Mouse (Mus musculus): ENCODE data around the gene Chil1. TPM values are rescaled to one million over a fixed set of nuclear protein-coding genes. Genes with fewer than 3 reads are reported as not detected.

Chil1 gene
- polyA plus RNA-seq, 1 experiment from 2014 or later: 3.2 TPM

DNA sequence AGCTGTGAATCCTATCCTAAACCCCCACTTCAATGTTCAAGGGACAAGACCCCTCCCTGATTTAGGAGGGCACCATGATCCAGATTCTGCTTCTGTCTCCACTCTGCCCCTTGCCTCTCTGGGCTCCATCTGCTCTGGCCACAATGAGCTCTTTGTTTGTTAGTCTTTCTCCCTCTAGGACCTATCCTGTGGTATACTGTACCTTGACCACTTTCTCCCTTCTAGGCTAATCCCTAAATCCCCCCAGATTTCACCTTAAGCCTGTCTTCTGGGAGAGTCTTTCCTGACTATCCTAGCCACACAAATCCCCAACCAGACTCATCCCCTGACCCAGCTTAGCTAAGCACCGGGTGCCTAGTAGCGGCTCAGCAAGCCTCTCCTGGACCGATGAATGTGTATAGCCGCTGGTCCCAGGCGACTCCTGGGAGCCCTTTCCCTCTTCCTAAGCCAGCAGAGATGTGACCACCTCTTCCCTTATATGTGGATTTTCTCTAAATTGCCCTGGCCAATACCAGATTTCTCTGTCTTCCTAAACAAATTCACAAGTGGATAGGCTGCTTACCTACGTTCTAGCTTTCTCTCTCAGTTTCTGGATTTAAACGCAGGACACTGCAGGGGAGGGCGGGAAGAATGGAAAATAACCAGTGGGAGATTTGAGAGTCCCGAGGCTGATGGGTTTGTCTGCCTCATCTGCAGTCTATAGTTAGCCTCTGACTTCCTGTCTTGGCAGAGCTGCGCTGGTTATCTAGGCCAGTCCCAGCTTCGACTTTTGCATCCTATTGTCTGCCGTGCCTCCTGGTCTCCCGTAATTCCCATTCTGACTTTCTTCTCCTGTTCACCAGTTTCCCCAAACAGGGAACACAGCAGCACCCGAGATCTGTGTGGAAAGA lies 14.3 kb upstream of the Chil1 start:
- no peak for ATAC-seq (ENCODE audit: insufficient read depth, low FRiP score, low TSS enrichment)
- H3K4me3 ChIP-seq (ENCODE audit: low read depth, low read length): no peak overlapping the region
- H3K9me3 ChIP-seq (ENCODE audit: control insufficient read depth, low read length): no peaks in the 10 kb centered on the region
- no peak overlapping the region for H3K27ac ChIP-seq (ENCODE audit: low read depth, low read length)
- DNase-seq (ENCODE audit: low spot score): no peak
- H3K9ac ChIP-seq (ENCODE audit: low read length): no peak overlapping the region
- H3K4me2 ChIP-seq (ENCODE audit: low read depth): no peak overlapping the region
- WGBS: 75% methylated on average over 14 of the region's 14 CpGs
- H3K4me1 ChIP-seq (ENCODE audit: control insufficient read depth, insufficient read depth, low read length): no peaks in the 10 kb centered on the region
- no peaks in the 10 kb centered on the region for H3K36me3 ChIP-seq (ENCODE audit: control insufficient read depth, insufficient read depth, low read length)
- H3K27me3 ChIP-seq (ENCODE audit: control insufficient read depth, insufficient read depth, low read length): no peaks in the 10 kb centered on the region

DNA sequence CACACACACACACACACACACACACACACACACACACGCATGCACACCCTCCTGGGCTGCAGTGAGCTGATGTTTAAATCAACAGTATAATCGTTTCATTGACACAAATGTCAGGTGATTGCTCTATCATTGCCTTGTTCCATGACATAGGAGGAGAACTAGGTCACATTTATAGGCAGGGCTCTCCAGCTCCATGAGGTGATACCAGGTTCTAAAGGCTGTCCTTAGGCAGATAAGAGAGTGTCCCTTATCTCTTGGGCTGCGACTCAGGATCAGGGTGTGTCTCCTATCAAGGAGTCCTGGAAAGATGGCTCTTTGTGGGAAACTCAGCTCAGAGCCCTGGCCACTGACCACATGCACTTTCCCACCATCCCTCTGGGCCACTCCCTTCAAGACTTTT lies 13.4 kb upstream of the Chil1 start:
- Histone ChIP-seq H3K4me3 (ENCODE audit: low read depth, low read length) (no peak overlapping the region), H3K4me1 (ENCODE audit: control insufficient read depth, insufficient read depth, low read length) (no peaks in the 10 kb centered on the region), H3K36me3 (ENCODE audit: control insufficient read depth, insufficient read depth, low read length) (no peaks in the 10 kb centered on the region), H3K27me3 (ENCODE audit: control insufficient read depth, insufficient read depth, low read length) (no peaks in the 10 kb centered on the region), H3K9ac (ENCODE audit: low read length) (no peak overlapping the region), H3K9me3 (ENCODE audit: control insufficient read depth, low read length) (no peaks in the 10 kb centered on the region), H3K4me2 (ENCODE audit: low read depth) (no peak overlapping the region), H3K27ac (ENCODE audit: low read depth, low read length) (no peak overlapping the region)
- ATAC-seq (ENCODE audit: insufficient read depth, low FRiP score, low TSS enrichment) (no peak), DNase-seq (ENCODE audit: low spot score) (no peak)
- 94% methylated on average over 3 of the region's 3 CpGs for WGBS

DNA sequence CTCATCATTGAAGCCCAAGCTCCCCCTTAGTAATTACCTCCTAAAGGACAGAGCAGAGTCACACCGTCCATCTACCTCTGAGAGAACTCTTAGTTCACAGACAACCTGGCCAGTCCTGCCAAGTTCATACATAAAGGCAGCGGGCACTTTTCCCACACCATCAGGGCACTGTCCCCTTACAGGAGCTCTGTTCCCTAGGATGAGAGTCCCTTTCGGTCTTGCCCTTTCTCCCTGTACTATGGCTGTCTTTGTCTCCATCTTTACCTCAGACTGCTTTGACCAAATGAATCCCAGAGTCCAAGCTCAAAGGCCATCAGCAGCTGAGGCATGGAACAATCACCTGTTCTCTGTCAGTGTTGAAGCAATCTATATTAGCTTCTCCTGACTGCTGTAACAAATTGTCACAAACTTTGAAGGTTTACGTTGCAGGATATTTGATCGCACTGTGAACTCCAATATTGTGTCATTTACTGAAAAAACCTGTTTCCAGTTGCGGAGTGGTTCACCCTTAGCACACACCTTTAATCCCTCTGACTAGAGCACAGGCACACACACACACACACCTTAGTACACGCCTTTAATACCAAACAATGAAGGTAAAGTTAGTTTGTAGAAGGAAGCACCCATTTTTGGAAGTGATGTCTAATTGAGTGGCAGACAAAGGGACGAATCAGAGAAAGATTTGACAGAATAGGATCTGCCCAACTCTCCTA lies 12.8 kb upstream of the Chil1 start:
- Histone ChIP-seq H3K27me3 (ENCODE audit: control insufficient read depth, insufficient read depth, low read length) (no peaks in the 10 kb centered on the region), H3K4me2 (ENCODE audit: low read depth) (no peak overlapping the region), H3K9me3 (ENCODE audit: control insufficient read depth, low read length) (no peaks in the 10 kb centered on the region), H3K27ac (ENCODE audit: low read depth, low read length) (no peak overlapping the region), H3K36me3 (ENCODE audit: control insufficient read depth, insufficient read depth, low read length) (no peaks in the 10 kb centered on the region), H3K4me1 (ENCODE audit: control insufficient read depth, insufficient read depth, low read length) (no peaks in the 10 kb centered on the region), H3K9ac (ENCODE audit: low read length) (no peak overlapping the region), H3K4me3 (ENCODE audit: low read depth, low read length) (no peak overlapping the region)
- 87% methylated on average over 8 of the region's 8 CpGs for WGBS
- DNase-seq (ENCODE audit: low spot score): no peak
- ATAC-seq (ENCODE audit: insufficient read depth, low FRiP score, low TSS enrichment): no peak

DNA sequence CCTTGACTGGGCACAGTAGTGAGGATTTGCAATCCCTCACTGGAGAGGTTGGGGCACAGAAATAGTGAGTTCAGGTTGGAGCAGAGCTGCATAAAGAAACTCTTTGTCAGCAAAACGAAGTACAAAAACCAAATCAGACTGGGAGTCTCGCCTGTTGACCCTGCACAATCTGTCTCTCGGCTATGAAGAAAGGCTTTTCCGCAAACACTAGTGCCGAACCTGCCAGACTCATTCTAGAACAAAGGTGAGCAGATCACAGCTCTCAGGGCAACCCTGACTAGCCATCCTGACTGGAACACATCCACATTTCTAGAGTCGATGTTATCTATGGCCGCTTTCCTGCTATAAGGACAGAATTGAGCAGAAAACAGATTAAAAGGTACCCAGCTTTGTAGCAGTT lies 8.9 kb upstream of the Chil1 start:
- no peaks in the 10 kb centered on the region for H3K27me3 ChIP-seq (ENCODE audit: control insufficient read depth, insufficient read depth, low read length)
- ATAC-seq (ENCODE audit: insufficient read depth, low FRiP score, low TSS enrichment) (no peak), DNase-seq (ENCODE audit: low spot score) (no peak)
- no peak overlapping the region for H3K27ac ChIP-seq (ENCODE audit: low read depth, low read length)
- no peaks in the 10 kb centered on the region for H3K36me3 ChIP-seq (ENCODE audit: control insufficient read depth, insufficient read depth, low read length)
- H3K4me1 ChIP-seq (ENCODE audit: control insufficient read depth, insufficient read depth, low read length): no peaks in the 10 kb centered on the region
- no peak overlapping the region for H3K9ac ChIP-seq (ENCODE audit: low read length)
- H3K4me3 ChIP-seq (ENCODE audit: low read depth, low read length): no peak overlapping the region
- 79% methylated on average over 7 of the region's 7 CpGs for whole genome bisulfite sequencing
- no peaks in the 10 kb centered on the region for H3K9me3 ChIP-seq (ENCODE audit: control insufficient read depth, low read length)
- no peak overlapping the region for H3K4me2 ChIP-seq (ENCODE audit: low read depth)

DNA sequence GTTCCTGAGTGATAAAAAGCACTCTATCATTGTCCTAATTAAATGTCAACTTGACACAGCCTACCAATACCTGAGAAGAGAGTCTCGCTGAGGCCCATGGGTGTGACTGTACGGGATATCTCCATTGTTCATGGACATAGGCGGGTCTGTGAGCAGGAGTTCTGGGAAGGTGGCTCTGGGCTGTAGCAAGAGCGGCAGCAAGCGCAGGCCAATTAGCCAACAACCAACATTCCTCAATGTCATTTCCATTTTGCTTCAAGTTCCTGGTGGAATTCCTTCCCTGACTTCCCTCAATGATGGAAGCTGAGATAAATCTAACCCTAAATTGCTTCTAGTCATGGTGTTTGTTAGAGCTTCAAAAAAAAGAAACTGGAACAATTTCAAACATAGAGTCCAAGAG lies 4.0 kb upstream of the Chil1 start:
- H3K36me3 ChIP-seq (ENCODE audit: control insufficient read depth, insufficient read depth, low read length): no peaks in the 10 kb centered on the region
- no peaks in the 10 kb centered on the region for H3K27me3 ChIP-seq (ENCODE audit: control insufficient read depth, insufficient read depth, low read length)
- H3K27ac ChIP-seq (ENCODE audit: low read depth, low read length): no peak overlapping the region
- H3K4me3 ChIP-seq (ENCODE audit: low read depth, low read length): no peak overlapping the region
- DNase-seq (ENCODE audit: low spot score) (no peak), ATAC-seq (ENCODE audit: insufficient read depth, low FRiP score, low TSS enrichment) (no peak)
- H3K9ac ChIP-seq (ENCODE audit: low read length): no peak overlapping the region
- no peaks in the 10 kb centered on the region for H3K4me1 ChIP-seq (ENCODE audit: control insufficient read depth, insufficient read depth, low read length)
- WGBS: 87% methylated on average over 5 of the region's 5 CpGs
- no peaks in the 10 kb centered on the region for H3K9me3 ChIP-seq (ENCODE audit: control insufficient read depth, low read length)
- no peak overlapping the region for H3K4me2 ChIP-seq (ENCODE audit: low read depth)

DNA sequence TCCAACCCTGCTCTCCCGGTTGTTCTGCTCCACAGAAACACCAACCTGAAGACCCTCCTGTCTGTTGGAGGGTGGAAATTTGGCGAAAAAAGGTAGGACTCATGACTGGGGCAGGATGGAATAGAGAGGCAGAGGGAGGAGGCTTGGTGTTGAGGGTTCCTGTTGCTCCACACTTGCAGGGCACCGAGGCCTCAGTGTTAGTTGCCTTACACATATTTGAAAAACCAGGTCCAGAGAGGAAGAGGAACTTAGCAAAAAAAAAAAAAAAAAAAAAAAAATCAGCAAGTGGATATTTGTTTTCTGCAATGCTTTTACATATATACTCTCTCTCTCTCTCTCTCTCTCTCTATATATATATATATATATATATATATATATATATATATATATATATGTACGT lies 2.1 kb downstream of the Chil1 start:
- Histone ChIP-seq H3K27ac (ENCODE audit: low read depth, low read length) (no peak overlapping the region), H3K4me1 (ENCODE audit: control insufficient read depth, insufficient read depth, low read length) (peaks cover 4% of the 10 kb centered on the region; the same call in 1 of the 2 replicates), H3K27me3 (ENCODE audit: control insufficient read depth, insufficient read depth, low read length) (no peaks in the 10 kb centered on the region), H3K9ac (ENCODE audit: low read length) (no peak overlapping the region), H3K4me3 (ENCODE audit: low read depth, low read length) (no peak overlapping the region), H3K36me3 (ENCODE audit: control insufficient read depth, insufficient read depth, low read length) (no peaks in the 10 kb centered on the region), H3K4me2 (ENCODE audit: low read depth) (no peak overlapping the region), H3K9me3 (ENCODE audit: control insufficient read depth, low read length) (no peaks in the 10 kb centered on the region)
- DNase-seq (ENCODE audit: low spot score): no peak
- WGBS: 89% methylated on average over 4 of the region's 4 CpGs
- no peak for ATAC-seq (ENCODE audit: insufficient read depth, low FRiP score, low TSS enrichment)

DNA sequence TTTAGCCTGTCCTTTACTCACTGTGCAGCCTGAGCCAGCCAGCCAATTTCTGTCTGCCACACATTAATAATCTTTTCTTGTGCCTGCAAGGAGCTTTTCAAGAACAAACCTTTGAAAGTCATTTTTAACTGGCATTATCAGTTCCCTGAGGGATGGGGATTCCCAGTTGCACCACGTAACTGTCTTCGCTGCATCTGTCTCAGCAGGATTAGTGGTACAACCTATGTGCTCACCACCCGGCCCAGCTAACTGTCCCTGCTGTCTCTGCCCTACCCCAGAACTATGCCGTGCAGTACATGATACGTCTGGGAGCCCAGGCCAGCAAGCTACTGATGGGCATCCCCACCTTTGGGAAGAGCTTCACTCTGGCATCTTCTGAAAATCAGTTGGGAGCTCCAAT lies 6.2 kb downstream of the Chil1 start:
- no peak for ATAC-seq (ENCODE audit: insufficient read depth, low FRiP score, low TSS enrichment)

DNA sequence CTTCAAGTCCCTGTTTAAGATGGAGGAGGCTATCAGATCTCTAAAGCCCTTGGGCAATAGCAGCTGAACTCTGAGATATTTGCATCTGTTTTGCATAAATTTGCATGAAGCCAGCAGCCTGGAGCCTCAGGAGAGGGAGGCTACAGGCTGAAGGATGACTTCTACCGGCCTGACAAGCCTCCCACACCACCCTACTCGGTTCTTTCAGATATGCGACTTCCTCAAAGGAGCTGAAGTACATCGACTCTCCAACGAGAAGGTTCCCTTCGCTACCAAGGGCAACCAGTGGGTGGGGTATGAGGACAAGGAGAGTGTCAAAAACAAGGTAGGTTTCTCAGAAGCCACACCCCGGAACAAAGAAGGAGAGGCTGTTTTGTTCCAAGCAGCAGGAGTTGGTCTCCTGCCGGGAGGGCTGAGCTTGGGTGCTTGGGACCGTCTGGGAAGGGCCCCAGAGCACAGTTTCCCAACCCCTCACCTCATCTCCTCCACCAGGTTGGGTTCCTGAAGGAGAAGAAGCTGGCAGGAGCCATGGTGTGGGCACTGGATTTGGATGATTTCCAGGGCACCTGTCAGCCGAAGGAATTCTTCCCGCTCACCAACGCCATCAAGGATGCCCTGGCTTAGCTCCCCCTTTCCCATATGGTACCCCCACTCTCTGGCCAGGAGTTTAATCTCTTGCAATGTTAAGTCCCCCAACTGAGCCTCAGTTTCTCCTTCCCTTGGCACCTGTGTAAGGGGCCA lies 7.2 kb downstream of the Chil1 start:
- no peak for DNase-seq (ENCODE audit: low spot score)
- ATAC-seq (ENCODE audit: insufficient read depth, low FRiP score, low TSS enrichment): no peak
- Histone ChIP-seq H3K27me3 (ENCODE audit: control insufficient read depth, insufficient read depth, low read length) (no peaks in the 10 kb centered on the region), H3K4me3 (ENCODE audit: low read depth, low read length) (no peak overlapping the region), H3K36me3 (ENCODE audit: control insufficient read depth, insufficient read depth, low read length) (no peaks in the 10 kb centered on the region), H3K27ac (ENCODE audit: low read depth, low read length) (no peak overlapping the region), H3K4me2 (ENCODE audit: low read depth) (no peak overlapping the region), H3K9me3 (ENCODE audit: control insufficient read depth, low read length) (no peaks in the 10 kb centered on the region), H3K9ac (ENCODE audit: low read length) (no peak overlapping the region), H3K4me1 (ENCODE audit: control insufficient read depth, insufficient read depth, low read length) (peaks cover 10% of the 10 kb centered on the region; the same call in 1 of the 2 replicates)
- 27% methylated on average over 12 of the region's 12 CpGs for WGBS

More for the DNA sequence above, 6.2 kb downstream of the Chil1 start:
- no peak for DNase-seq (ENCODE audit: low spot score)
- no peak overlapping the region for H3K9ac ChIP-seq (ENCODE audit: low read length)
- H3K4me3 ChIP-seq (ENCODE audit: low read depth, low read length): no peak overlapping the region
- H3K27me3 ChIP-seq (ENCODE audit: control insufficient read depth, insufficient read depth, low read length): no peaks in the 10 kb centered on the region
- no peak overlapping the region for H3K4me2 ChIP-seq (ENCODE audit: low read depth)
- WGBS: 87% methylated on average over 5 of the region's 5 CpGs
- no peaks in the 10 kb centered on the region for H3K9me3 ChIP-seq (ENCODE audit: control insufficient read depth, low read length)
- no peaks in the 10 kb centered on the region for H3K36me3 ChIP-seq (ENCODE audit: control insufficient read depth, insufficient read depth, low read length)
- H3K27ac ChIP-seq (ENCODE audit: low read depth, low read length): no peak overlapping the region
- peaks cover 9% of the 10 kb centered on the region; the same call in 1 of the 2 replicates for H3K4me1 ChIP-seq (ENCODE audit: control insufficient read depth, insufficient read depth, low read length)

Data from neural tube, embryonic 11.5 days (tissue).